Mouse (Mus musculus) gastrocnemius, postnatal 14 days (tissue): ENCODE measurements at regions not wholly inside any gene's neighbourhood (a gene's known extent, or its start where the extent isn't known, plus 50 kb on each side); places are given as distances from the start of the nearest gene placed in this dataset.

ENCODE experiments used
- DNase-seq: peaks from one replicate; pipeline ENCODE4 v3.0.0; 2021; ENCODE audit warnings: mixed read lengths
- intact Hi-C: fragments of 180-260 bp; cut with DNase I; formaldehyde crosslinking; loops from one replicate; pipeline ENCODE4 v1.15.1; 2025; ENCODE audit warnings: low total_unique reads

DNA sequence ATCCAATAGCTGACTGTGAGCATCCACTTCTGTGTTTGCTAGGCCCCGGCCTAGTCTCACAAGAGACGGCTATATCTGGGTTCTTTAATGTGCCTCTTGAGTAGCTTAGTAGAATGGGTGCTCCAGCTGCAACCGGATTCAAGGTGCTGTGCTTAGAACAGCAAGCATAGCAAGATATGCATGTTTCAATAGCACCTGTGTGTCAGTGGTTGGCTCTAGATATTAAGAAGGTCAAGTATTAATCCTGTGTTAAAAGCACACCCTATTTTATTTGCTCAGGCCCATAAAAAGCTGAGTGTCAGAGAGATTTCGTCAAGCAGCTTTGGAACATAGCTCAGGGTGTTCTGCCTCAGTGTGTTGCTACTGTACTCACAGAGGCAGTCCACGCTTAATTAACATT lies 221.2 kb downstream of the Car2 start:
- no peak for DNase-seq
- intact Hi-C loops = no loop called here

- intact Hi-C loops = no loop called here
- no peak for DNase-seq
These were observed 222.3 kb downstream of the Car2 start for GRCm38 (mm10) chr3:15108239-15108934.

GRCm38 (mm10) chr3:15110037-15110748 lies 221.9 kb downstream of the Gm9733 start:
- DNase-seq = no peak
- intact Hi-C loops = no loop called here

DNA sequence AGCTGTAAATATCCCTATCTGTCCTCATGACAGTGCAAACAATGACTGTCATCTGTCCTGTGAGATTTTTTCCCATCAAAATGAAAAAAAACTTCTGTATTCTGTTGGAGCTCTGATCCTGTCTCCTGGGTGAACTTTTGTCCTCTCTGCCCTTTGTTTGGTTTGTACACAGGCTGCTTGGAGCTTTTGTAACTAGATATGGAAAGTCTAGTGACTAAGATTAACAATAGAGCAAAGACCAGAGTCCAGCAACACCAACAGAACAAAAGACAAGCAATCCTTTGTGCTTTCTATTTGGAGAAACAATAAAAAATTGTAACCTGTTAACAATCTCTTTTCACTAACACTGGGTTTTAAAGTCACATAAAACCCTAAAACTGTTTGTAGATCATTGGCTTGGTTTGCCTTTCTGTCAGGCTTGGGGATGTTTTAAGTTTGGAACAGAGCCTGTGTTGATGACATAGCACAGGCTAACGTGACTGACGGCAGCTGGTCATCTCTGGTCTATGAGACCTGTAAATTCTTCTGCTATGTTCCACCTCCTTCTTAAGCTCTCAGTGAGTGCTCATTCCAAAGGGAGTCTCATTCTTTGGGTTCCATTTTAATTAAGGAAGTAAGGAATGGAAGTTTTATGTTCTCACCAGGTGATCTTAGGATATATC lies 219.8 kb downstream of the Gm9733 start:
- DNase-seq = no peak
- intact Hi-C loops = no loop called here

DNA sequence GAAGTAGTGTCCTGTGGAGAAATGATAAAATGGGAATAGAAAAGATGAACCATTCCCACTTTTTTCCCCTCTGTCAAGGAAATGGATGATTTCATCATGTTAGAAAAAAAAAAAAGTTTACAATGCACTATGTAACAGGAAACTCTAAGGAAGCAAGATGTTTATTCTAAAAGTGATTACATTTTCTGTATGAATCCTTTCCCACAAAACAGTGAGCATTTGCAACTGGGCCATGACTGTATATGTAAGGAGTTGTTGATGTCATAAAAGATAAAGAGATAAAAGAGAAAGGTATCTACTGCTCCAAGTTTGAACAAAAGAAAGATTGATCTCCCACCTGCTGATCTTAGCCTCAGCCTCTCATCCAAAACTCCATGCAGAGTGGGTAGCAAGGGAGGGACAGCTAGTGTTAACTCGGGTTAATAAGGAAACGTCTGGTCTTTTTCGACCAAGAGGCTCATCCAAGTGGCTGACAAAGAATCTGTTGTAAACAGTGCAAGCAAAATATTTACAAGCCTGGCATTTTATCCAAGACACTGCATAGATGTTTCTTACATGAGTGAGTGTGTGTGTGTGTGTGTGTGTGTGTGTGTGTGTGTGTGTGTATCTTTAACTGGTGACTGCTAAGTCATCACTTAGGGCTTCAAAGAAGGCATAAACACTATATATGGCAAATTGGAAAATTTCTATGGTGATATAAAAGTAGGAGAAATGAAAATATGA lies 213.3 kb downstream of the Gm9733 start:
- intact Hi-C loops = no loop called here
- no peak for DNase-seq

DNA sequence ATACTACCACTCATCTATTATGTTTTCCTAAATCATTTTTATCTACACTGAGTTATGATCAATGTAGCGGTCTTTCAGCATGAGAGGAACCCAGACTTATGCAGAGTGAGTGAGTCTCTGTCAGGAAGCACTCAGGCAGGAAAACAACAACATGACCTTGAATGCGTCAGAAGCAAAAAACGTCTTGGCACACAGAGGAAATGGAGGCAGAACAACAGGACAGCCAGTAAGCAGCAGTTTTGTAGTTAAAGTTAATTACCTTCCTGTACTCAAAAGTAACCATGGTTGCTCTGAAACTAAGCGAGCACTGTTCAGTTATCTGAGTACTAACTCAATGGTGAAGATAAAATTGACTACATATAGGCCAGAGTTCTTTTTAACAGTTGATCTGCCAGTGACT lies 205.4 kb downstream of the Gm9733 start:
- no peak for DNase-seq
- intact Hi-C loops = no loop called here

DNA sequence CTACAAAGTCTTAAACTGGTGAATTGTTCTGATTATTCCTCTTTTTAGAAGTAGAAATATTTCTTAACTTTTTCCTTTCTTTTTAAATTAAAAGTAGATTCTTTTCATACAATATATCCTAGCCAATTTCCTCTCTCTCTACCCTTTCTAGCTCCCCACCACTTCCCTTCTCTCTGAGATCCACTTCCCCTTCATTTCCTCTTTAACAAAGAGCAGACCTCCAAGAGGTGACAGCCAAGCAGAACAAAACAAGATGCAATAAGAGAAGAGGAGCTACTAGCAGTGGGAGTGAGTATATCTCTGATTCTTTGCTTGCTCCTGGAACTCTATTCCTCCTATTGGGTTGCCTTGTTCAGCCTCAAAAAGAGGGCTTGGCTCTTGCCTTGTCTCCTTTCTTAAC lies 203.7 kb downstream of the Gm9733 start:
- DNase-seq = no peak
- intact Hi-C loops = no loop called here

DNA sequence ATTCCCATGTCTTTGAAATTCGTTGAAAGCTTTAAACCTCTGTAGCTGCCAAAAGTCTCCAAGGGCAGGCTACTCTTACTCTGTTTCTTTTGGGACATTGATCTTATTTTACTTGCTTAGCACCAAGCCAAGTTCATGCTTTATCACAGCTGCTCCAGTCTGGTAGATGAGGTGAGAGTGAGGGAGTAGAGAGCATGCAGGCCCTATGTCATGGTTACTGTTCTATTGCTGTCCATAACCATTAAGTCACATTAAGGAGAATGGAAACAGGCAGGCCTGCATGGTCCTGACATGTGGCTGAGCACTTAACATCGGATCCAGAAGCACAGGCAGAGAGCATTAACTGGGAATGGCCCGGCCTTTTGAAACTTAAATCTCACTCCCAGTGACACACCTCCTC lies 203.1 kb downstream of the Gm9733 start:
- intact Hi-C loops = no loop called here
- no peak for DNase-seq

DNA sequence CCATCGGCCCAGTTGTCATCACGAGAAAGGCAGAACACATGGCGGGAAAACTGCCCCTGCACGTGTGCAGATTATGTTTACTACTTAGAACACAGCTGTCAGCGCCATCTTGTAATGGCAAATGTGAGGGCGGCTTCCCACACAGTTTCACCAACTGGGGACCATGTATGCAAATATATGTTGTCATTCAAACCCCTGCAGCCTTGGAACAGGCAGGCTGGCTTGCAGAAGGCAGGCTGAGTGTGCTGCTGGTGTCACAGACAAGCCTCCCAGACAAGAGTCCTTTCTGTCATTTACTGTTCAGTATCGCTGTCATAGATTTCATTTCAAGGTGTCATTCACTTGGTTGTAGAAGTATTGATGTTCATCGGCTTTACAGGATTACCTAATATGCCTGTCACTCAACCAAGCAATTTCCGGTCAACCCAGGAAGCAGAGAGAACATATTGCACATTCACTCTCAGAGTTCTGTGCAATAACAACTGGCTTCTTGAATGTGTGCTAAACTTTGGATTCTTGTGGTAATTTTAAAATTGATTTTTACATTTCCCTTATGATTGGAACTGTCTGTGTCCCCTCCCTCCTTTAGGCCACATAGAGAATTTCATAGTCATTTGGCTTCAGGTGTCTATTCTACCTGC lies 202.3 kb downstream of the Gm9733 start:
- DNase-seq = no peak
- intact Hi-C loops = no loop called here

DNA sequence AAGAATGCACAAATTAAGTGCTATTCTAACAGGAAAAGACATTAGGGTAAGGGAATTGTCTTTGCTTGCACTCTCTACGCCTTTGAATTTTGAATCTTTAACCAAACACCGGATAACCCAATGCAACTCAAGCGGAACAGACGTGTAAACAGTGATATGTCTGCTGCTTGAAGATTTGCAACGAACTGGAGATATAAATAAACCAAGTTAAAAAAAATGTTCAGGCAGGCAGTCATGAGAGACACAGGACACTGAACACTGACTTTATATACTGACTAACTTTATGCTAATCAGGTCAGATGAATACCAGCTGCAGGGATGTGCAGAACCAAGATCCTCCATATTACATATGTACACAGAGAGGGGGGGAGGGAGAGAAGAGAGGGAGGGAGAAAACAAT lies 200.0 kb downstream of the Gm9733 start:
- DNase-seq = no peak
- intact Hi-C loops = no loop called here

GRCm38 (mm10) chr3:15139550-15139949 lies 192.6 kb downstream of the Gm9733 start:
- no peak for DNase-seq
- intact Hi-C loops = no loop called here

DNA sequence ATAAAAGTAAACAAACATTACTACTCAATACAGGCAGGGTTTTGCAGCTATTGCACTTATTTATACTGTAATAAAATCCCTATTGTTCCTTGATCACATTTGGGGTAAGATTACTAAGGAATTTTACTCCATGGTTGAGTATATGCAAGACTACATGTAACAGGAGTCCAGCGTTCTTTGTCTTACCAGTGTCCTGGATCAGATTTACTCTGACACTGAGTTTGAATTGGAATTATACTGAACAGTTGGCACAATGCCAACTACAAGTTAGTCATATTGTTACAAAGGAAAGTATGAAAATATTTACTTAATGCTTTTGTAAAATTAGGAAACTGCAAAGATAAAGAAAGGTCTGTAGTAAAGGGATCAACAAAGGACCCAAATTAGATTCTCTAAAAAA lies 178.4 kb downstream of the Gm9733 start:
- no peak for DNase-seq
- intact Hi-C loops = no loop called here

DNA sequence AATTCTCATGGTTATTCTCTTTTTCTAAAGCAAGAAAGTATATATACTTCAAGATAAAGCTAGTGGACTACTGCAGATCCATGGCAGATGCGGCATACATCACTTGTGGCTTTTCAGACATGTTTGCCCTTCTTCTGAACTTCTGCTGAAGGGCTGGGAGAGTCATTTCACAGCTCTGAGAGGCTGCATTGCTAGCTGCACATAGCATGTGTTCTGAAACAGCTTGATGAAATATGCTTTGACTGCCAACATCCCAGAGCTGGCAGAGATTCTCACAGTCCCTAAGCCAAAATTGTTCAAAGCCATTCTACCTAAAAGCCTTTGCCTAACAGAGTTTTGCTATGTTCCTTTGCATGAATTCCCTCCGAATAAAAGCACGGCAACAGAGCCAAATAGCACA lies 177.9 kb downstream of the Gm9733 start:
- intact Hi-C loops = no loop called here
- DNase-seq = peak; percentile 19

GRCm38 (mm10) chr3:15156681-15157080 lies 175.4 kb downstream of the Gm9733 start:
- no peak for DNase-seq
- intact Hi-C loops = no loop called here

GRCm38 (mm10) chr3:15157842-15158241 lies 174.3 kb downstream of the Gm9733 start:
- intact Hi-C loops = no loop called here

GRCm38 (mm10) chr3:15158926-15159325 lies 173.2 kb downstream of the Gm9733 start:
- intact Hi-C loops = no loop called here

More at GRCm38 (mm10) chr3:15157842-15158241, 174.3 kb downstream of the Gm9733 start:
- no peak for DNase-seq

DNA sequence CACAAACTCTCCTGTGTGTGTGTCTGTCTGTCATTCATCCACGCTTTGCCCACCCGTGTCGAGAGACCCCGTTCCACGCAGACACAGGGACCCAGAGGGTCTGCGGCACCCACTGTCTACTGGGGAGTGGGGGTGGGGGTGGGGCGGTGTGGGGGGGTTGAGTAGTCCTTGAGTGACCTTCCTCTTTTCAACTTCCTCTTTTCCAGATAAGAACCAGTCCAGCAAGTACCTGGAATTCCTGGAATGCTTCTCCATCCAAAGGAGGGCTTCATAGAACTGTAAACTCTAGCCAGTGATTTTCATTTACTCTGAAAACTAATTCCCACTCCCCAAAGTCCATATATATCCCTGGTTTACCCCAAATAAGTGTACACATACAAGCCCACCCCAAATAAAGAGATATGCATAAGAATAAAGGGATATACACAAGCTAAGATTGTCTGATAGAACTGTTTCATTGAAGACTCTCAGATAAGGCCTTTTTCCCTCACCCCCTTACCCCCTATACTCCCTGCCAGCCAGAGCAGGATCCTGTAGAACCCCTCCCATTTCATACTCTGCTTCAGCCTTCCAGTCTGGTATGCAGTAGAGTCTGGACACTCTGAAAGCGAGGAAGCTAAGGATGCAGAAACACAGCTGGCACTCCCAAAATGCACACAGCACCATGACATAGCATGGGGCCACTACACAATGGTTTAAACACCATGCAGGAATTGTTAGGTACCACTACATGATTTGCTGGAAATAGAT lies 172.0 kb downstream of the Gm9733 start:
- no peak for DNase-seq
- intact Hi-C loops = no loop called here

More at GRCm38 (mm10) chr3:15158926-15159325, 173.2 kb downstream of the Gm9733 start:
- no peak for DNase-seq

DNA sequence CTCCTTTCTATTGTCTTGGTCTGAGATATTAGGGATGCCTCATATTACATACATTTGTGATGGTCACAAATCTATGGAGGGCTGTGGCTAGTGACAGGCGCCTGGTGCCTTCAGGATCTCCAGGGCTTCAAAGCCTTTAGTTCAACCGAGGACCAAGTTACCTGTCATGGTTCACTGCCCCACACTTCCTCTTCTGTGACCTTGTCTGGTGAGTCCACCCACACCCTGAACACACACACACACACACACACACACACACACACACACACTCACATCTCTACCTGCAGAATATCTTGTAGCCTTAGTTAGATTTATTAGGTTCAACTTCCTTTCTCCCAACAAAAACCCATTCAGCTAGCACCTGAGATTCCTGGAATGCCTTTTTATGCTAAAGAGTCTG lies 156.3 kb downstream of the Gm9733 start:
- no peak for DNase-seq
- intact Hi-C loops = no loop called here
